Mouse (Mus musculus) intestine, embryonic 14.5 days (tissue): ENCODE results near the gene Cdk18. TPM values are rescaled to one million over a fixed set of nuclear protein-coding genes. Genes with fewer than 3 reads are reported as not detected.

Experiments
- ATAC-seq: fragments of 200-750 bp; cut with Nextera tagmentation; replicated peaks from 2 replicates; pipeline ENCODE4 v1.8.0; 2017; ENCODE audit warnings: low read depth, moderate number of reproducible peaks, moderate TSS enrichment, moderate library complexity; ENCODE audit not compliant: low FRiP score, low TSS enrichment
- DNase-seq: peaks from one replicate; pipeline ENCODE4 v3.0.0-alpha.2; 2018; ENCODE audit warnings: low spot score
- H3K27ac ChIP-seq: fragments of 300-500 bp; sonication (generic); 2 replicates; pipeline ENCODE4 v1.5.1; 2014; ENCODE audit warnings: low read depth, mild to moderate bottlenecking, control low read depth
- H3K27me3 ChIP-seq: fragments of 300-500 bp; sonication (generic); replicated peaks from 2 replicates; pipeline ENCODE4 v1.6.1; 2014; ENCODE audit warnings: low read length, control low read depth; ENCODE audit not compliant: control insufficient read depth, insufficient read depth
- H3K36me3 ChIP-seq: fragments of 300-500 bp; sonication (generic); 2 replicates; pipeline ENCODE4 v1.6.1; 2014; ENCODE audit warnings: low read length, control low read depth; ENCODE audit not compliant: control insufficient read depth, insufficient read depth
- H3K4me1 ChIP-seq: fragments of 300-500 bp; sonication (generic); replicated peaks from 2 replicates; pipeline ENCODE4 v1.6.1; 2014; ENCODE audit warnings: low read length, control low read depth, mixed read lengths; ENCODE audit not compliant: control insufficient read depth, insufficient read depth
- H3K4me2 ChIP-seq: fragments of 300-500 bp; sonication (generic); 2 replicates; pipeline ENCODE4 v1.6.1; 2014; ENCODE audit warnings: low read length
- H3K4me3 ChIP-seq: fragments of 300-500 bp; sonication (generic); 2 replicates; pipeline ENCODE4 v1.5.1; 2014; ENCODE audit warnings: low read depth, low read length, control low read depth, mixed read lengths
- H3K9ac ChIP-seq: fragments of 300-500 bp; sonication (generic); 2 replicates; pipeline ENCODE4 v1.6.1; 2014; ENCODE audit warnings: mild to moderate bottlenecking, low read length
- H3K9me3 ChIP-seq: fragments of 300-500 bp; sonication (generic); 2 replicates; pipeline ENCODE4 v1.6.1; 2016; ENCODE audit warnings: low read length, control low read depth; ENCODE audit not compliant: control insufficient read depth
- WGBS: fragments of 180-500 bp; shearing (Covaris S2); extraction: QIAGEN DNeasy Blood & Tissue Kit; methylation state at CpG from one replicate; pipeline ENCODE4 v1.1.7; 2014; 5-methylcytosine and 5-hydroxymethylcytosine counted together
- polyA plus RNA-seq: library from polyadenylated mRNA; unstranded; fragments of >200 nt; fragmentation: Nextera tagmentation; extraction: Ambion mirVana; gene quantifications from 2 replicates; pipeline ENCODE4 v1.2.1, GENCODE M21; 2014

Gene Cdk18
- polyA plus RNA-seq, 1 experiment from 2014 or later: 7.6 TPM

- no peaks in the 10 kb centered on the region for H3K9me3 ChIP-seq
- no peak overlapping the region for H3K4me2 ChIP-seq
- no peak overlapping the region for H3K9ac ChIP-seq
- H3K27me3 ChIP-seq: 0 out of 2 replicates have a peak, but pooled peaks cover 2% of the 10 kb centered on the region
- H3K36me3 ChIP-seq: no peaks in the 10 kb centered on the region
- peaks cover 4% of the 10 kb centered on the region; the same call in 1 of the 2 replicates for H3K4me1 ChIP-seq
- DNase-seq: no peak
- 37% methylated on average over 2 of the region's 2 CpGs for WGBS
- no peak for ATAC-seq
- no peak overlapping the region for H3K27ac ChIP-seq
- no peak overlapping the region for H3K4me3 ChIP-seq
Measured at GRCm38 (mm10) chr1:132144223-132144622, 4.7 kb upstream of the Cdk18 start.

- ATAC-seq (no peak), DNase-seq (no peak)
- Histone ChIP-seq H3K9ac (no peak overlapping the region), H3K9me3 (no peaks in the 10 kb centered on the region), H3K36me3 (no peaks in the 10 kb centered on the region), H3K27ac (no peak overlapping the region), H3K4me3 (no peak overlapping the region), H3K4me2 (no peak overlapping the region), H3K4me1 (peaks cover 4% of the 10 kb centered on the region; the same call in 1 of the 2 replicates), H3K27me3 (0 out of 2 replicates have a peak, but pooled peaks cover 2% of the 10 kb centered on the region)
- WGBS: 63% methylated on average over 4 of the region's 4 CpGs
Measured at GRCm38 (mm10) chr1:132143730-132144129, 4.2 kb upstream of the Cdk18 start.

GRCm38 (mm10) chr1:132143079-132143478 lies 3.6 kb upstream of the Cdk18 start:
- WGBS: 75% methylated on average over 5 of the region's 5 CpGs
- H3K27ac ChIP-seq: no peak overlapping the region
- no peaks in the 10 kb centered on the region for H3K36me3 ChIP-seq
- H3K4me1 ChIP-seq: peaks cover 4% of the 10 kb centered on the region; the same call in 1 of the 2 replicates
- peaks cover 2% of the 10 kb centered on the region; the same call in 1 of the 2 replicates for H3K27me3 ChIP-seq
- no peak overlapping the region for H3K4me2 ChIP-seq
- DNase-seq (no peak), ATAC-seq (no peak)
- H3K9ac ChIP-seq: no peak overlapping the region
- H3K9me3 ChIP-seq: no peaks in the 10 kb centered on the region
- no peak overlapping the region for H3K4me3 ChIP-seq

- Histone ChIP-seq H3K4me1 (peaks cover 4% of the 10 kb centered on the region; the same call in 1 of the 2 replicates), H3K9me3 (no peaks in the 10 kb centered on the region), H3K9ac (no peak overlapping the region), H3K4me2 (no peak overlapping the region), H3K27me3 (peaks cover 2% of the 10 kb centered on the region; the same call in 1 of the 2 replicates), H3K27ac (no peak overlapping the region), H3K4me3 (no peak overlapping the region), H3K36me3 (no peaks in the 10 kb centered on the region)
- WGBS: 62% methylated on average over 13 of the region's 13 CpGs
- ATAC-seq (no peak), DNase-seq (no peak)
Measured at GRCm38 (mm10) chr1:132141753-132142152, 2.3 kb upstream of the Cdk18 start.

GRCm38 (mm10) chr1:132141166-132141565 lies 1.7 kb upstream of the Cdk18 start:
- no peak for DNase-seq
- H3K27me3 ChIP-seq: peaks cover 2% of the 10 kb centered on the region; the same call in 1 of the 2 replicates
- H3K27ac ChIP-seq: no peak overlapping the region
- H3K4me2 ChIP-seq: no peak overlapping the region
- ATAC-seq: no peak
- 59% methylated on average over 2 of the region's 2 CpGs for WGBS
- H3K36me3 ChIP-seq: no peaks in the 10 kb centered on the region
- H3K9me3 ChIP-seq: no peaks in the 10 kb centered on the region
- no peak overlapping the region for H3K4me3 ChIP-seq
- H3K4me1 ChIP-seq: peaks cover 4% of the 10 kb centered on the region; the same call in 1 of the 2 replicates
- H3K9ac ChIP-seq: no peak overlapping the region

- Histone ChIP-seq H3K36me3 (no peaks in the 10 kb centered on the region), H3K4me3 (no peak overlapping the region), H3K9me3 (no peaks in the 10 kb centered on the region), H3K9ac (no peak overlapping the region), H3K27ac (no peak overlapping the region), H3K27me3 (peaks cover 2% of the 10 kb centered on the region; the same call in 1 of the 2 replicates), H3K4me1 (peaks cover 4% of the 10 kb centered on the region; the same call in 1 of the 2 replicates), H3K4me2 (no peak overlapping the region)
- 24% methylated on average over 4 of the region's 4 CpGs for WGBS
- DNase-seq (no peak), ATAC-seq (no peak)
Measured at GRCm38 (mm10) chr1:132140574-132140973, 1.1 kb upstream of the Cdk18 start.

GRCm38 (mm10) chr1:132140171-132140570 lies 687 bp upstream of the Cdk18 start:
- H3K27me3 ChIP-seq: peaks cover 2% of the 10 kb centered on the region; the same call in 1 of the 2 replicates
- no peak overlapping the region for H3K4me2 ChIP-seq
- peak; percentile 73 for DNase-seq
- H3K4me1 ChIP-seq: peaks cover 4% of the 10 kb centered on the region; the same call in 1 of the 2 replicates
- no peak overlapping the region for H3K4me3 ChIP-seq
- no peak for ATAC-seq
- H3K9ac ChIP-seq: no peak overlapping the region
- H3K9me3 ChIP-seq: no peaks in the 10 kb centered on the region
- H3K27ac ChIP-seq: no peak overlapping the region
- 52% methylated on average over 10 of the region's 10 CpGs for WGBS
- H3K36me3 ChIP-seq: no peaks in the 10 kb centered on the region

- H3K4me1 ChIP-seq: peaks cover 4% of the 10 kb centered on the region; the same call in 1 of the 2 replicates
Measured at GRCm38 (mm10) chr1:132138576-132139415, 688 bp downstream of the Cdk18 start.

More at GRCm38 (mm10) chr1:132138576-132139415, 688 bp downstream of the Cdk18 start:
- peak overlapping the region; percentile 54 for H3K9ac ChIP-seq
- 4% methylated on average over 35 of the region's 35 CpGs for WGBS
- H3K27me3 ChIP-seq: peaks cover 2% of the 10 kb centered on the region; the same call in 1 of the 2 replicates
- ATAC-seq (peak; percentile 12), DNase-seq (peak; percentile 69)
- no peak overlapping the region for H3K27ac ChIP-seq
- H3K36me3 ChIP-seq: no peaks in the 10 kb centered on the region
- H3K4me3 ChIP-seq: peak overlapping the region; percentile 56
- H3K9me3 ChIP-seq: no peaks in the 10 kb centered on the region
- peak overlapping the region; percentile 98 for H3K4me2 ChIP-seq
